Mouse (Mus musculus) liver, embryonic 11.5 days (tissue): ENCODE measurements around the gene Ube4b. TPM values are rescaled to one million over a fixed set of nuclear protein-coding genes. Genes with fewer than 3 reads are reported as not detected.

Source experiments
- ATAC-seq: fragments of 200-750 bp; cut with Nextera tagmentation; replicated peaks from 2 replicates; pipeline ENCODE4 v1.8.0; 2017; ENCODE audit warnings: moderate number of reproducible peaks, mild to moderate bottlenecking, moderate TSS enrichment, moderate library complexity; ENCODE audit not compliant: low FRiP score
- DNase-seq: peaks from one replicate; pipeline ENCODE4 v3.0.0-alpha.2; 2017; ENCODE audit warnings: low spot score
- H3K27ac ChIP-seq: fragments of 300-500 bp; sonication (generic); 2 replicates; pipeline ENCODE4 v1.5.1; 2014; ENCODE audit warnings: mild to moderate bottlenecking, low read depth, low read length, control low read depth
- H3K27me3 ChIP-seq: fragments of 300-500 bp; sonication (generic); replicated peaks from 2 replicates; pipeline ENCODE4 v1.6.1; 2014; ENCODE audit warnings: low read length, mixed read lengths; ENCODE audit not compliant: control insufficient read depth, insufficient read depth
- H3K36me3 ChIP-seq: fragments of 300-500 bp; sonication (generic); 2 replicates; pipeline ENCODE4 v1.6.1; 2014; ENCODE audit warnings: mild to moderate bottlenecking, low read length, moderate library complexity, mixed read lengths; ENCODE audit not compliant: control insufficient read depth, insufficient read depth
- H3K4me1 ChIP-seq: fragments of 300-500 bp; sonication (generic); replicated peaks from 2 replicates; pipeline ENCODE4 v1.6.1; 2014; ENCODE audit warnings: low read length, mixed read lengths; ENCODE audit not compliant: control insufficient read depth, insufficient read depth
- H3K4me2 ChIP-seq: fragments of 300-500 bp; sonication (generic); 2 replicates; pipeline ENCODE4 v1.6.1; 2014; ENCODE audit warnings: mild to moderate bottlenecking, control low read depth, moderate library complexity
- H3K4me3 ChIP-seq: fragments of 300-500 bp; sonication (generic); 2 replicates; pipeline ENCODE4 v1.5.1; 2014; ENCODE audit warnings: low read depth, low read length, control low read depth
- H3K9ac ChIP-seq: fragments of 300-500 bp; sonication (generic); 2 replicates; pipeline ENCODE4 v1.6.1; 2014; ENCODE audit warnings: low read depth, low read length, control low read depth
- H3K9me3 ChIP-seq: fragments of 300-500 bp; sonication (generic); 2 replicates; pipeline ENCODE4 v1.6.1; 2016; ENCODE audit warnings: low read length, inconsistent platforms, mixed read lengths; ENCODE audit not compliant: control insufficient read depth
- WGBS: fragments of 180-500 bp; shearing (Covaris S2); extraction: QIAGEN DNeasy Blood & Tissue Kit; methylation state at CpG from one replicate; pipeline ENCODE4 v1.1.7; 2014; 5-methylcytosine and 5-hydroxymethylcytosine counted together
- polyA plus RNA-seq: library from polyadenylated mRNA; unstranded; fragments of >200 nt; fragmentation: Nextera tagmentation; extraction: Ambion mirVana; gene quantifications from 2 replicates; pipeline ENCODE4 v1.2.1, GENCODE M21; 2014

Ube4b gene
- polyA plus RNA-seq, 1 experiment from 2014 or later, result 37.4 TPM

DNA sequence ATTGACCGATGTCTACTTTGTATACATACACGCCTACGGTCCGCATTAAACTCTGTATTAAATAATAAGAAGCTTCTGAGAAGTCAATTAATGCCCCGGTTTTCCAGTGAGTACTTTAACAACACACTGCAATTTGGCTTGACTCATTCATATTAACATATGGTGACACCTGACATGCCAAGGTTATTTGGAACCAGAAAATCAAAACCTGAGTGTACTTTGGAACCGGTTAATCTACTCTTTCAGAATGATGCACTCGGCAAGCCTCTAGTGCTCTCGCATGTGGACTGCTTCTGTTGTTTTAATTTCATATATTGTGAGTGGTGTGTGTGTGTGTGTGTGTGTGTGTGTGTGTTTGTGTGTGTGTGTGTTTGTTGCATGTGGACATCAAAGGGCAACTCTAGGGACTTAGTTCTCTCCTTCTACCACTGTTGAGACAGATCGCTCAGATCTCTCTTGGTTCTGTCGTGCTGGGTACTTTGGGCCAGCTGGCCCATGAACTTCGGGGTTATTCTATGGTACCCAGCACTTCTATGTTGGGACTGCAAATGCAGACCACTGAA, 112.2 kb downstream of the Ube4b start:
- H3K9ac ChIP-seq, result no peak overlapping the region
- no peaks in the 10 kb centered on the region for H3K27me3 ChIP-seq
- ATAC-seq (no peak), DNase-seq (no peak)
- no peak overlapping the region for H3K4me3 ChIP-seq
- H3K36me3 ChIP-seq, result no peaks in the 10 kb centered on the region
- H3K4me1 ChIP-seq, result no peaks in the 10 kb centered on the region
- H3K4me2 ChIP-seq, result no peak overlapping the region
- no peak overlapping the region for H3K27ac ChIP-seq
- 89% methylated on average over 11 of the region's 11 CpGs for whole genome bisulfite sequencing
- H3K9me3 ChIP-seq, result no peaks in the 10 kb centered on the region

- Histone ChIP-seq H3K4me3 (no peak overlapping the region), H3K4me2 (no peak overlapping the region), H3K27me3 (no peaks in the 10 kb centered on the region), H3K9ac (no peak overlapping the region), H3K9me3 (no peaks in the 10 kb centered on the region), H3K4me1 (no peaks in the 10 kb centered on the region), H3K36me3 (no peaks in the 10 kb centered on the region), H3K27ac (no peak overlapping the region)
- WGBS, result 88% methylated on average over 12 of the region's 12 CpGs
- DNase-seq, result no peak
- ATAC-seq, result no peak
Observed at GRCm38 (mm10) chr4:149313558-149314253, 112.8 kb downstream of the Ube4b start.

- H3K36me3 ChIP-seq, result no peaks in the 10 kb centered on the region
- WGBS, result 90% methylated on average over 5 of the region's 5 CpGs
- no peak overlapping the region for H3K4me2 ChIP-seq
- no peak overlapping the region for H3K27ac ChIP-seq
- H3K4me1 ChIP-seq, result no peaks in the 10 kb centered on the region
- no peak for ATAC-seq
- no peaks in the 10 kb centered on the region for H3K27me3 ChIP-seq
- no peak overlapping the region for H3K4me3 ChIP-seq
- H3K9ac ChIP-seq, result no peak overlapping the region
- DNase-seq, result no peak
- no peaks in the 10 kb centered on the region for H3K9me3 ChIP-seq
Observed at GRCm38 (mm10) chr4:149311996-149312395, 114.6 kb downstream of the Ube4b start.

- no peak for ATAC-seq
- WGBS, result 56% methylated on average over 3 of the region's 3 CpGs
- no peak overlapping the region for H3K27ac ChIP-seq
- H3K36me3 ChIP-seq, result no peaks in the 10 kb centered on the region
- H3K4me1 ChIP-seq, result peaks cover 6% of the 10 kb centered on the region
- no peaks in the 10 kb centered on the region for H3K9me3 ChIP-seq
- peak overlapping the region; percentile 90 for H3K4me3 ChIP-seq
- no peaks in the 10 kb centered on the region for H3K27me3 ChIP-seq
- H3K4me2 ChIP-seq, result peak overlapping the region; percentile 94
- H3K9ac ChIP-seq, result peak overlapping the region; percentile 46
- DNase-seq, result no peak
Observed at GRCm38 (mm10) chr4:149308491-149308820, 118.1 kb downstream of the Ube4b start.

- ATAC-seq, result peak; percentile 97
- Histone ChIP-seq H3K4me1 (peaks cover 6% of the 10 kb centered on the region), H3K36me3 (no peaks in the 10 kb centered on the region), H3K27me3 (no peaks in the 10 kb centered on the region), H3K4me2 (peak within 1 kb of the TSS; percentile 94), H3K9me3 (no peaks in the 10 kb centered on the region), H3K4me3 (peak within 1 kb of the TSS; percentile 90), H3K27ac (peak within 1 kb of the TSS; percentile 78), H3K9ac (peak within 1 kb of the TSS; percentile 83)
- peak; percentile 99 for DNase-seq
- under 1% methylated on average over 79 of the region's 79 CpGs for WGBS
Observed at GRCm38 (mm10) chr4:149307596-149308490, 118.7 kb downstream of the Ube4b start, which contains the start of gene Kif1b. TSS of gene Kif1b (minus strand) at chr4:149307693.

DNA sequence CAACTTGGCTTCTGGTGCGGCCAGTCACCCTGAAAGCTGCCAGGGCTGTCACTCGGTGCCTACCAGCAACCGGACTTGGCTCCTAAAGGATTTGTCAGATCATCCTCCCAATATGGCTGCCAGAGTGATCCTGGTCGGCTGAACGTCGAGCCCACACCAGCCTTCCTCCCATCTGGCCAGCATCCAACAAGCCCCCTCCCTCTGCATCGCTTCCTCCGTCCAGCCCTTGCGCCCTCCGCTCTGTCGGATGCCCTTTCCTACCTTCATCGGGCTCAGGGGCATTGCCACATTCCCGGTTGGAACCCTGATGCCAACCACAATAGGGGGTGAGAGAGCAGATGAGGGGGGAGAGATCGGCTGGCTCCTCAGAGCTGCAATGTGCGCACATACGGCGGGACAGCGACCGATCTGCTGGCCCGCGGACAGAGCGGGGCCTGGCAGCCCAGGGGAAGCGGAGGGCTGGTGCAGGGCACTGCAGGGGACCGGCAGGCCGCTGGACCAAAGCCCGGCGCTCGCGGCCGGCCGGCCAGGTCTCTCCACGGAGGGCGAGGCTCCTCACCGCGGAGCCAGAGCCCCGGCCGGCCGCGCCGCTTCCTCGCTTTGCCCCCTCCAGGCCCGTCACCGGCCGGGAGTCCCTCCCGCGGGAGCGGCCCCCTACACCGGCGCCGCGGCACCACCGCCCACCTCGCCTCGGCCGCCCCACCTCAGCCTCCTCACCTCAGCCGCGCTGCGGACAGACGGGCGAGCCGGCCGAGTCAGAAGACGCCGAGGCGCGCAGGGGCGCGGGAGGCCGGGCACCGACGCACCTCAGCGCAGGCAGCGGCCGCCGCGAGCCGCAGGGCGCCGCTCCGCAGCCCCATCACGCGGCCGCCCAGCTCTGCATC, 119.6 kb downstream of the Ube4b start:
- DNase-seq (peak; percentile 66), ATAC-seq (peak; percentile 71)
- H3K9me3 ChIP-seq, result no peaks in the 10 kb centered on the region
- peak overlapping the region; percentile 78 for H3K27ac ChIP-seq
- peak overlapping the region; percentile 90 for H3K4me3 ChIP-seq
- H3K27me3 ChIP-seq, result no peaks in the 10 kb centered on the region
- peak overlapping the region; percentile 83 for H3K9ac ChIP-seq
- no peaks in the 10 kb centered on the region for H3K36me3 ChIP-seq
- WGBS, result under 1% methylated on average over 82 of the region's 83 CpGs
- peak overlapping the region; percentile 94 for H3K4me2 ChIP-seq
- H3K4me1 ChIP-seq, result peaks cover 6% of the 10 kb centered on the region

DNA sequence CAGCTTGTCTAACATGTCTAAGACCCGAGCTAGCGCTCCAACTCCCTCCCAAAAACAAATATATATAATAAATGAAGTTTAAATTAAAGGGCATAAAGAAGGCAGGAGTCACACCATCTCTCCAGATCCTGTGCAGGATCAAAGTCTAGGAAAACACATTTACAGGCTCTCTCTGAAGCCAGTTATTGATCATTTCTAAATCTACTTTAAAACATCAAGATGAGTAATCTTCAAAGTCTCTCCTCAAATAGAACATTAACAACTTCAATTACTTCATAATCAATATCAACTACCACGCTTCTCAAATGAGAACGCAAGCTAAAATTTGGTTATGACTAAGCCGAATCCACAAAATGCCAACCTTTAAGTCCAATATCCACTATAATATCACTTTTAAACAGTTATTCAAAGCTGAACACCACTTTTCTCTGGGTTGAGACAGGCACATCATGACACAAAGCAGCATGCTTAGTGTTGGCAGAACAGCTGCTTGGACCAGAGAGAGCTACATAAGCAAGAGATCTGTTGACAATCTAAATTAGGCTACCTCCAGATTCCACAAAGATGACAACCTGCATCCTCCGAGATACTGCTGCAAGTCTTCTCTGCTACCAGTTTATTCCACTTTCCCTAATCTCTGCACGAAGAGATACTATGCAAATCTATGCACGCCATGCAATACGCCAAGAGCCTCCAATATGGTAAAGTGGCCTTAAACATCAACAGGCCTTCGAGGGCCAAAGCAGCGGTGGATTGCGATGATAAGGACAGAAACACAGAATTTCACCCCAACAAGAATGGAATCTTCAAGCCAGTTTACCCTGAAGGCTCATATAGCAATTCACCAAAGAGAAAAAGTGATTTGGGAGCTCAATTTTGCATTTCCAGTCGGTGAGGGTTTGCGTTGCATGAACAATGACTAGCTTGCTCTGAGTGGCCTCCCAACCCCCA, 120.5 kb downstream of the Ube4b start:
- DNase-seq (no peak), ATAC-seq (no peak)
- no peaks in the 10 kb centered on the region for H3K9me3 ChIP-seq
- H3K27ac ChIP-seq, result 0 out of 2 replicates have a peak overlapping the region, but pooled peaks have one; percentile 28
- no peaks in the 10 kb centered on the region for H3K27me3 ChIP-seq
- peak overlapping the region; percentile 94 for H3K4me2 ChIP-seq
- H3K4me3 ChIP-seq, result peak overlapping the region; percentile 90
- peak overlapping the region; percentile 83 for H3K9ac ChIP-seq
- 45% methylated on average over 14 of the region's 14 CpGs for WGBS
- H3K4me1 ChIP-seq, result peaks cover 6% of the 10 kb centered on the region
- no peaks in the 10 kb centered on the region for H3K36me3 ChIP-seq
